Mouse (Mus musculus): Measurements from ENCODE around the gene Glb1.

- TF ChIP-seq GATA1 (IDR thresholded peaks at IDR 0.05; ENCODE audit: low read length) (no peak), TAL1 (IDR thresholded peaks at IDR 0.05; ENCODE audit: low read length) (no peak)
These were observed 20.9 kb downstream of the Glb1 start for GRCm38 (mm10) chr9:114421797-114422196.

All from erythroblast, embryonic 14.5 days (primary cell).